Mouse (Mus musculus): ENCODE results near the gene S1pr3.

S1pr3 gene

DNA sequence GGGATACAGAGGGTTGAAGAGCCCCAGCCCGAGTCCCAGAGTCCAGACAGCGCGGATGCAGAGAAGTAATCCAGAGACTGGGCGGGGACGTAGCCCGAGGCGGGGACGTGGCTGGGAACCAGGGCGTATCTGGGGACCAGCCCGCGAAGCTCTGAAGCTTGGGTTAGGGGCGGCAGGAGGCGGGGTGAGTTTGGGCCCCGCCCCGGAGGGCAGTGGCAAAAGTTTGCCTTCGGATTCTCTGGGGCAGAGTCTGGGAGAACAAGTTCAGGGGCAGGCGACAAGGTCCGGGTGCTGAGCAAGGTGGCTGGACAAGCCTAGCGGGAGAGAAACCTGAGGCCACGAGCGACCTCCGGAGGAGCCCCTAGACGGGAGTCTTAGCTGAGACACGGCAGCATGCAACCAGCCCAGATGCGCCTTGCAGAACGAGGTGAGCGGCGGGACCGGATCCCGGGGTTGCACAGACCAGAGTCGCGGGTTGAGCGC, at the start of gene S1pr3:
Gene S1pr3, plus strand, starts transcription at position 121 of the 483 bp plus-strand sequence.
- peak; percentile 47 for DNase-seq (ENCODE audit: low spot score)

DNA sequence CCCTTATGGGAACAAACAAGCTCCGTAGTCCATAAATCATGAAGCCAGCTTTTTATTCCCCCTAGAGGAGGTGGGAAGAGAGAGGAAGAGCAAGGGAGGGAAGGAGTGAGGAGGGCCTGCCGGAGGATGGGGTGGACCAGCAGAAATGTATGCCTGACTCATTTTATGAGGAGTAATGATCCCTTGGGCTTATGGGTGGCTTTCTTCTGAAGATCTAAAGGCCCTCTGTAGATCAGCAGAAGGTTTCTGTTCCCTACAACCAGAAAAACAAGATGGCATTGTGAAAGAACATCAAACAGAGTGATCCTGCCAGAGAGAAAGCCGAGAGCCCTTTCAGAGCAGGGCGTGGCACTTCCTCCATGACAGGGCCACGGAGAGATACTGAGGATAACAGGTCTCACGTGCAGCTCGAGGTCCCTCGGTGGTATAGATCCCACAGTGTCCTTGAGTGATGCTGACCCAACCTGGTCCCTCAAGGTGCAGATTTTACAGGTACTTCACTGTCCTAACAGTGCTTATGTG, 47.9 kb upstream of the S1pr3 start:
- DNase-seq (ENCODE audit: low spot score), result no peak

DNA sequence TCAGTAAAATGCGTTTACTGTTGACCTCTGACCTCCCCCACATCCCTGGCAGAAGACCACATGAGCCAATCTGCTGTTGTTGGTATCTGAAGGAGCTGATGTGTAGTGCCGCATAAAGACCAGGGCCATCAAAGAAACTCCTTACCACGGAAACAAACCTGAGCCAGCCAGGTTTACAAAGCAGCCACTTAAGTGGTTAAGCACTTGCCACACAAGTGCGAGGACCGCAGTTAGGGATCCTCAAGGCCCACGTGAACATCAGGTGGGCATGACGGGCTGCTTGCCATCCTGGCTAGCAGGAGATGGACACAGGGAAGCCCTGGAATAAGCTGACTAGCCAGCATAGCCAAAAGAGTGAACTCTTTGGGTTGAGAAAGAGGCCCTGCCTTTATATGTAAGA, 45.0 kb upstream of the S1pr3 start:
- no peak for DNase-seq (ENCODE audit: low spot score)

GRCm38 (mm10) chr13:51363985-51364384, 44.5 kb upstream of the S1pr3 start:
- DNase-seq (ENCODE audit: low spot score), result no peak

- no peak for DNase-seq (ENCODE audit: low spot score)
Measured at GRCm38 (mm10) chr13:51365191-51365590, 43.2 kb upstream of the S1pr3 start.

DNA sequence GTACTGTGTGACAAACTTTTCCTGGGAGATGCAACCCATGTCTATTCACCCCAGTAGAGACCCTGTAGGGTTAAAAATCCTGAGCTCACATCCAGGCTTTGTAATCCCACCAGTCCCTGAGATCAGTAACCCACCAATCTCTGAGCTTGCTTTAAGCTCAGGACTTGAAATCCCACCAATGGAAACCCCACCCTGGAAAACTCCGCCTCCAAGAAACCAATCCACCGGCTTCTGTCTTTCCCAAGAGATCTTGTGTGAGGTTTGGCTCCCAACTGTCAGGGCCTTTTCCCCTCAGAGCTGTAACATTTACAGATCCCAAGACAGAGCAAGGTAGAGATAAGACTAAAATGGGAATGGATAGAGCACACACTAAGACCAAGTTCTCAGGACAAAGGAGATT, 40.1 kb upstream of the S1pr3 start:
- no peak for DNase-seq (ENCODE audit: low spot score)

GRCm38 (mm10) chr13:51369354-51369753, 39.1 kb upstream of the S1pr3 start:
- DNase-seq (ENCODE audit: low spot score), result no peak

GRCm38 (mm10) chr13:51373086-51373485, 35.4 kb upstream of the S1pr3 start:
- DNase-seq (ENCODE audit: low spot score), result no peak

DNA sequence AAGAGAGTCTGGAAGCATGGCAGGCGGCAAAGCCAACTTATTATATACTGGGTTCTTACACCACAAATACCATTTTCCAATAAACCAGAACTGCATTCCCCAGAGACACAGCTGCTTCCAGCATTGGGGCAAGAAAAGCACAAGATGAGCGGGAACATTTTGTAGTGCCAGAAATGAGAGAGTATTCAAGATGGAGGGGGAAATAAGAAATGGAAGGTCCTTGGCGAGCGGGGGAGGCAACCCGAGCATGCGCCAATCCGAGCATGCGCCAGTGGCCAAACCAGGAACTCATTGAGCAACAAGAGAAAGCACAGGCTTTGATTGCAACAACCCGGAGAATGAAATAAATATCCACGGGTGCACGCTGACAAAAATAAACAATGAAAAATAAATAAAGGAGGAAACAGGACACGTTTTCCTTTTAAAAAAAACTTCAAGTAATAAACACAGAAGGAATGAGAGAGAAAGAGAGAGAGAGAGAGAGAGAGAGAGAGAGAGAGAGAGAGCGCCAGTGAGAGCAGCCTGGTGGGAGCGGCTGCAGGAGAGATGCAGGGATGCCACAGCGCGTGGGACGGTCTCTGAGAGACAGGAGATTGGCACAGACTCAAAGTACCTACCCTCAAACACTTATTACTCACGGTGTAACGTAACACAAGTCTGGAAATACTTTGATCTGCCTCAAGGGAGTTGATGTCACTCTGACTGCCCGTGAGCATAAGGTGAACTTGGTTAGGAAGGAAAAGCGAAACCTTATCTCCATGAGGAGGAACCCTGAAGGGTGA, 34.2 kb upstream of the S1pr3 start:
- DNase-seq (ENCODE audit: low spot score), result peak; percentile 49

GRCm38 (mm10) chr13:51378126-51378525, 30.3 kb upstream of the S1pr3 start:
- no peak for DNase-seq (ENCODE audit: low spot score)

- DNase-seq (ENCODE audit: low spot score), result no peak
Measured at GRCm38 (mm10) chr13:51379596-51379995, 28.8 kb upstream of the S1pr3 start.

- no peak for DNase-seq (ENCODE audit: low spot score)
Measured at GRCm38 (mm10) chr13:51381498-51381897, 26.9 kb upstream of the S1pr3 start.

- DNase-seq (ENCODE audit: low spot score), result no peak
Measured at GRCm38 (mm10) chr13:51384899-51385298, 23.5 kb upstream of the S1pr3 start.

DNA sequence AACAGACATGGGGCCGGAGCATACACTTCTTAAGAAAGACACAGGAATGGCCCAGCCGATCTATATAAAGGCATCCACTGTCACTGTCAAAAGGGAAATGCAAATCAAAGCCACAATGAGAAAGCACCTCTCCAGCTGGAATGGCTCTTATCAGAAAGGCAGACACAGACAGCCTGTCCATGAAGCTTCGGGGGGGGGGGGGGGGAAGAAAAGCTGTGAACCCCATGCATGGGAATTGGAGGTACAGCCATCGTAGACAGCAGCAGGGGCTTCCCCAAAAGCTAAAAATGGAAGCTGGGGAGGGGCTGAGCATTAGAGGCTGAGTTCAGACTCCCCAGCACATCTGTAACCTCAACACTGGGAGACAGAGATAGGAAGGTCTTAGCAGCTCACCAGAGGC, 20.5 kb upstream of the S1pr3 start:
- DNase-seq (ENCODE audit: low spot score), result no peak

DNA sequence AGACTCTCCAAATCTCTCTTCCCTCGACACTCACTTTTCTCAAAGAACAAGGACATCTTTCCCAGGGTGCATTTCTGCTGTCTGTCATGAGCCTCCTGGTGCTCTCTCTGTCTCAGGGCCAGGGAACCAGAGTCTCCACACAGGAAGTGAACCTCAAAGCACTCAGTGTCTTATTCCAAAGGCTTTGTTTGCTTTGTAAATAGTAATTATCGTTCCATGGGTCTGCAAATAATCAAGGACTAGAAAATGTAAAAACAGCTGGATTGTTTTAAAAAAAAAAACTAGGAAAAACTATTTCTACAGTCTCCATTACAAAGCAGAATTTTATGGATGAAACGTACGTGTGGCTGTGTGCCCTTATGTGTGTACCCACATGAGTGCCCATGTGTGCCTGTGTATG, 18.0 kb upstream of the S1pr3 start:
- no peak for DNase-seq (ENCODE audit: low spot score)

DNA sequence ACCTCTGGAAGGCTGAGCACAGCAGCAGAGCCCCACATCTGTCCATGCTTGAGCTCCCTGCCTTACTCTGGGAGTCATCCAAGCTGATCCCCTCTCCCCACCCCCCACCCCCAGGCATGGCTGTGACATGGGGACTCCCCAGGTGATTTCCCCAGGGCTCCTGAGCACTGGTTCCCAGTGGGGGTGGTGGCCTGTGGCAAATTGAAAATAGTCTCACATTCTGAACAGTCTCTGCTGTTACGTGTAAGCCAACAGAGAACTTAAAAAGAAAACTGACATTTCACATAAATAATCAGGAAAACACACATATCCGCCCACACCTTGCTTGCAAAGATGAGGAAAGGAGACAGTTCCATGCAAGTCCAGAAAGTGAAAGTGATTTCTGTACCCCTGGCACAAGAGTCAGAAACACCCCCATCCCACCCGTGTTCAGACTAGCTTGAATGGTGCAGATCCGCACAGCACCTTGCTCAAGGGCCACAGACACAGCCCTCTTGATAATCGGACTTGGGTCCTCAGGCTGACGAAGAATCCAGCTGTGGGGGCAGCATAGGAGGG, 17.0 kb upstream of the S1pr3 start:
- no peak for DNase-seq (ENCODE audit: low spot score)

GRCm38 (mm10) chr13:51392256-51392655, 16.2 kb upstream of the S1pr3 start:
- DNase-seq (ENCODE audit: low spot score), result no peak

DNA sequence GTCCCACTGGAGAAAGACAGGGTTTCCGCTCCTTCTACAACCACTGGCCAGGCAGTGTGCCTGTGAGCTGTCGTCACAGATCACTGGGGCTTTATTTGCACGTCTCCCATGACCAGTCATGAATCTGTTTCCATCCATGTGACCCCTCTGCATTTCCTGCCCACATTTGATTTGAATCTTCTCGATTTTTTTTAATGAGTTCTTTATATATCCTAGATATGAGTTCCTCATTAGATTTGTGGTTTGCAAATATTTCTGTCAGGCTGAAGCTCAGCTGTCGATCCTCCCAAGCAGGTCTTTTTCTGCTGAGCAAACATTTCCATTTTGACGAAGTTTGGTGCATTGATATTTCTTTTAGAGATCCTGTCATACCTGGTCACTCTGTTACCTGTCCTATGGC, 10.6 kb upstream of the S1pr3 start:
- DNase-seq (ENCODE audit: low spot score), result no peak

DNA sequence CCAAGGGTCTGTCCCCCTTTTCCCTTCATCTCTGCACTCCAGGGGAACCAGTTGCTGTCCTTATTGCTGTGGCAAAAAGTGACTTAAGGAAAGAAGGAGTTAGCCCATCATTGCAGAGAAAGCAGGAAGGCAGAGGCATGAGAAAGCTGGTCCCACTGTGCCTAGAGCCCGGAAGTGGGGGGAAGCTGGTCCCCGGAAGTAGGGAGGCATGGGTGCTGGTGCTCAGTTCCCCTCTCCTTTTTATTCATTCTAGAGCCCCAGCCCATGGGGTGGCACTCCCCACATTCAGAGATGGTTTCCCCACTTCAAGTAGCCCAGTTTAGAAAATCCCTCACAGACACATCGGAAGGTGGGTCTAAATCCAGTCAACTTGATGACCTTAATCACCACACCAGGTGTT, 8.9 kb upstream of the S1pr3 start:
- no peak for DNase-seq (ENCODE audit: low spot score)

DNA sequence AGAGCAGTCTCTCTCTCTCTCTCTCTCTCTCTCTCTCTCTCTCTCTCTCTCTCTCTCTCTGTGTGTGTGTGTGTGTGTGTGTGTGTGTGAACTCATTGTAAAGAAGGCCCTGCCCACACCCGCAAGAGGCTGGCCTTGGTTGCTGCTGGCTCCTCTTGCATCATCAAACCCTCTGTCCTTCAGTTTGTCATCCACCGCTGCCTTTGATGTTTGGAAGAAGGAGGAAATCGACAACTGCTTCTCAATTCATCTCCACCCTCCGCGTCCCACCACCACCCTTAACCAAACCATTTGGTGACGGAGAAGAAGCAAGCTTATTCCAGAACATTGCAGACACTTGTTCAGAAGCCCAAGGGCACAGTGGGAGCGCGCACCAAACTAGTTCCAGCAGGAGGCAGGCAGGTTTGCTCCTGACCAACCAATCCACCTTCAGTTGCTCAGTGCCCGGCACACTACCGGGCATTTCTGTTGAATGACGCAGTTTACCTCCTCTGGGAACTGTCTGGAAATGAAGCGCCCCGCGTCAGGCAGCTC, 8.2 kb upstream of the S1pr3 start:
- DNase-seq (ENCODE audit: low spot score), result peak; percentile 36

GRCm38 (mm10) chr13:51400736-51401501, 7.5 kb upstream of the S1pr3 start:
- peak; percentile 29 for DNase-seq (ENCODE audit: low spot score)

GRCm38 (mm10) chr13:51404566-51404965, 3.9 kb upstream of the S1pr3 start:
- DNase-seq (ENCODE audit: low spot score), result no peak
